Mouse (Mus musculus): ENCODE results near the gene Ubn2. TPM values are rescaled to one million over a fixed set of nuclear protein-coding genes. Genes with fewer than 3 reads are reported as not detected.
"Not testable (repeated sequence)": the region's sequence is repeated elsewhere in the genome, so short reads cannot be mapped to it uniquely, and the experiment has no call there.

Gene Ubn2
- polyA plus RNA-seq, 1 experiment from 2014 or later: 27.8 TPM

GRCm38 (mm10) chr6:38544141-38544540 lies 110.4 kb downstream of the Ubn2 start:
- not testable (repeated sequence) for H3K27me3 ChIP-seq; ATAC-seq (ENCODE audit: low FRiP score); H3K9me3 ChIP-seq; H3K4me1 ChIP-seq (replicated peaks); H3K4me3 ChIP-seq; H3K4me2 ChIP-seq; H3K9ac ChIP-seq; H3K27ac ChIP-seq
- 94% methylated on average over 5 of the region's 5 CpGs for WGBS
- peaks cover 20% of the 10 kb centered on the region for H3K36me3 ChIP-seq

- not testable (repeated sequence) for H3K27me3 ChIP-seq; H3K9me3 ChIP-seq; H3K9ac ChIP-seq; H3K4me2 ChIP-seq; H3K4me3 ChIP-seq; H3K4me1 ChIP-seq (replicated peaks); H3K27ac ChIP-seq; H3K36me3 ChIP-seq; ATAC-seq (ENCODE audit: low FRiP score)
- WGBS: 90% methylated on average over 2 of the region's 2 CpGs
Measured at GRCm38 (mm10) chr6:38547005-38547404, 113.3 kb downstream of the Ubn2 start.

- H3K4me2 ChIP-seq: no peak overlapping the region
- H3K27ac ChIP-seq: no peak overlapping the region
- H3K4me3 ChIP-seq: no peak overlapping the region
- WGBS: 94% methylated on average over 1 of the region's 1 CpGs
- no peaks in the 10 kb centered on the region for H3K9me3 ChIP-seq
- H3K9ac ChIP-seq: no peak overlapping the region
- no peaks in the 10 kb centered on the region for H3K27me3 ChIP-seq
- peaks cover 6% of the 10 kb centered on the region for H3K4me1 ChIP-seq (replicated peaks)
- no peaks in the 10 kb centered on the region for H3K36me3 ChIP-seq
- ATAC-seq (ENCODE audit: low FRiP score): no peak
Measured at GRCm38 (mm10) chr6:38547707-38548106, 114.0 kb downstream of the Ubn2 start.

- not testable (repeated sequence) for ATAC-seq (ENCODE audit: low FRiP score)
Measured at GRCm38 (mm10) chr6:38548595-38548994, 114.8 kb downstream of the Ubn2 start.

DNA sequence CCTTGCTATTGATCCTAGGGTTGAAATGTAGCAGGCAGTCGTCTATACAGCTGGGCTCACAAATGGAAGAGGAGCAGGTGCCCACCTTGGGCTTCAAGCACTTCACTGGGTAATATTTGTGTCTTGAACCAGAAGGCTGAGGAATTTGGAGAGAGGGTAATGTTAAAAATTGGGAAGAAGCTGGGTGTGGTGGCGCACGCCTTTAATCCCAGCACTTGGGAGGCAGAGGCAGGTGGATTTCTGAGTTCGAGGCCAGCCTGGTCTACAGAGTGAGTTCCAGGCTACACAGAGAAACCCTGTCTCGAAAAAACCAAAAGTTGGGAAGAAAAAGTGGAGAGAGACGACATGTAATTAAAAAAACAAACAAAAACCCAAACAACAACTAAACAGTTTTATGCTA lies 116.1 kb downstream of the Ubn2 start:
- H3K9me3 ChIP-seq; ATAC-seq (ENCODE audit: low FRiP score); H3K27me3 ChIP-seq; H3K36me3 ChIP-seq: not testable (repeated sequence)
- H3K4me1 ChIP-seq (replicated peaks): peaks cover 20% of the 10 kb centered on the region
- H3K27ac ChIP-seq: 0 out of 2 replicates have a peak overlapping the region, but pooled peaks have one; percentile 99
- peak overlapping the region; percentile 88; the same call in 1 of the 2 replicates for H3K9ac ChIP-seq
- H3K4me2 ChIP-seq: peak overlapping the region; percentile 66
- H3K4me3 ChIP-seq: peak overlapping the region; percentile 68; the same call in 1 of the 2 replicates
- WGBS: 84% methylated on average over 6 of the region's 6 CpGs

More at GRCm38 (mm10) chr6:38548595-38548994, 114.8 kb downstream of the Ubn2 start:
- not testable (repeated sequence) for H3K4me1 ChIP-seq (replicated peaks); H3K9me3 ChIP-seq; H3K9ac ChIP-seq; H3K36me3 ChIP-seq; H3K27me3 ChIP-seq; H3K4me3 ChIP-seq; H3K4me2 ChIP-seq; H3K27ac ChIP-seq
- WGBS: 93% methylated on average over 7 of the region's 7 CpGs

DNA sequence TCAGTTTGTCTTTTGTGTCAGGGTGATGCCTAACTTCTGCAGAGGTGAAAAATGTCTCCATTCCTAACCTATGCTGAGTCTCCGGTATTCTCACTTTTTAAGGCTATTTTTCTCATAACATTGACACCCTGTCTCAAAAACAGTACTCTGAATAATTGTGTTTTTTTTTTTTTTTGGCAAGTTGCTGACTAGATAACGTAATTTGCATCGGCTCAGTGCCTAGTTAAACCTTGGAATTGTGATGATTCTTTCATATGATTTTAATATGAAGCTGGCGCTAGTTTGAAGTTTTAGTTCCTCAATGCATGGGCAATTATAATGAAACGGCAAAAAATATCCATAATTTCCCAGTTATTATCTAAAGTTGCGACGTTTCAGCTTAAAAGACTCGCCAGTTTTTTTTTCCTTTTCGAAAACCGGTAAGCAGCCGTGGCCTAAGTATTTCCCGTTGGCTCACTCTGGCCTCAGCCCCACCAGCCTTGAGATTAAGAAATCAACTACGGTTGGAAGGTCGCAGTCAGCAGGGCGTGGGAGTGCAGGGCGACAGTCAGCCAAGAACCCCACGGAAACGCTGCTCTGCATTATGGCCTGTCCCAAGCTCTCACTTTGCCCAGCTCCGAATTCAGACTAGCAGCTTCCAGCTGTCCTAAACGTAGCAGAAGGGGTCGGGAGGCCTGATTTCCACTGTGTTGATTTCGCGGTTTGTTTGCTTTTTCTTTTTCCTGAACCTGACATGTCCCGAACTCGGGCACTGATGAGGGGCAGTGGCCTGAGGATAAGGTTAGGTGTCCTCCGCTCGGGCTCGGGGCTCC lies 116.7 kb downstream of the Ubn2 start:
- H3K9ac ChIP-seq: peak overlapping the region; percentile 88
- H3K4me1 ChIP-seq (replicated peaks): peaks cover 22% of the 10 kb centered on the region
- no peaks in the 10 kb centered on the region for H3K27me3 ChIP-seq
- H3K27ac ChIP-seq: peak overlapping the region; percentile 99
- peak overlapping the region; percentile 68 for H3K4me3 ChIP-seq
- WGBS: 7% methylated on average over 28 of the region's 28 CpGs
- H3K36me3 ChIP-seq: no peaks in the 10 kb centered on the region
- peak; percentile 12 for ATAC-seq (ENCODE audit: low FRiP score)
- peak overlapping the region; percentile 66 for H3K4me2 ChIP-seq
- no peaks in the 10 kb centered on the region for H3K9me3 ChIP-seq

GRCm38 (mm10) chr6:38551062-38551988 lies 117.6 kb downstream of the Ubn2 start, which contains the start of gene Luc7l2:
Gene Luc7l2 (plus strand): TSS chr6:38551334.
- ATAC-seq (ENCODE audit: low FRiP score): peak; percentile 90
- Histone ChIP-seq H3K36me3 (no peaks in the 10 kb centered on the region), H3K27ac (peak within 1 kb of the TSS; percentile 99), H3K4me3 (peak within 1 kb of the TSS; percentile 68), H3K9me3 (no peaks in the 10 kb centered on the region), H3K27me3 (no peaks in the 10 kb centered on the region), H3K4me1 (replicated peaks) (peaks cover 30% of the 10 kb centered on the region), H3K4me2 (peak within 1 kb of the TSS; percentile 66), H3K9ac (peak within 1 kb of the TSS; percentile 88)
- WGBS: under 1% methylated on average over 75 of the region's 98 CpGs

GRCm38 (mm10) chr6:38551989-38552635 lies 118.4 kb downstream of the Ubn2 start:
- Histone ChIP-seq H3K9ac (peak overlapping the region; percentile 85), H3K4me1 (replicated peaks) (peaks cover 30% of the 10 kb centered on the region), H3K9me3 (no peaks in the 10 kb centered on the region), H3K36me3 (no peaks in the 10 kb centered on the region), H3K4me3 (peak overlapping the region; percentile 68), H3K4me2 (peak overlapping the region; percentile 64), H3K27me3 (no peaks in the 10 kb centered on the region), H3K27ac (peak overlapping the region; percentile 99)
- WGBS: under 1% methylated on average over 27 of the region's 32 CpGs
- peak; percentile 95 for ATAC-seq (ENCODE audit: low FRiP score)

DNA sequence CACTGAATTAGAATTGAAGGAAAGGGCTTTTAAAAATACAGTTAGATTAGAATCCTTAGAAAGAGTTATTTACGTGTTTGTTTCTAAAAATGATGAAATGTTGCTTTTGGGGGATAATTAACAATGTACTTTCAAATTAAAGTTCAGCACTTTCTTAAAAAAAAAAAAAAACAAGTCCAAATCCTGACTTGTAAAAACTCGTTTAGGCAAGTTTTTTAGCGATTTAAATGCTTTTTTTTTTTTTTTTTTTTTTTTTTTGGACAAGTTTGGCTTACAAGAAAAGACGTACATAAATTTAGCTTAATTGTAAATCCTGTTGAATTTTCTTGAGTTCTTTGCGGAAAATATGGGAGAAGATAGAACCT lies 118.9 kb downstream of the Ubn2 start:
- Histone ChIP-seq H3K9ac (peak overlapping the region; percentile 85; the same call in 1 of the 2 replicates), H3K36me3 (no peaks in the 10 kb centered on the region), H3K4me1 (replicated peaks) (peaks cover 30% of the 10 kb centered on the region), H3K27me3 (no peaks in the 10 kb centered on the region), H3K27ac (no peak overlapping the region), H3K9me3 (no peaks in the 10 kb centered on the region), H3K4me3 (peak overlapping the region; percentile 68), H3K4me2 (peak overlapping the region; percentile 64)
- no peak for ATAC-seq (ENCODE audit: low FRiP score)
- 28% methylated on average over 5 of the region's 5 CpGs for WGBS

All from hindbrain, embryonic 13.5 days (tissue).